Mouse (Mus musculus) spleen, adult 10 weeks (tissue): ENCODE results near the gene Grm4. TPM values are rescaled to one million over a fixed set of nuclear protein-coding genes. Genes with fewer than 3 reads are reported as not detected.

Experiments used
- polyA plus RNA-seq: library from polyadenylated mRNA; stranded (reverse); fragments of 350-450 nt; fragmentation: Illumina TruSeq; extraction: RNeasy Lipid Tissue Mini Kit (QIAGEN cat#74804); gene quantifications from one replicate; pipeline ENCODE4 v1.2.3, GENCODE M21; 2015; ENCODE audit warnings: low replicate concordance; ENCODE audit not compliant: insufficient read depth

The Grm4 gene
- not detected for polyA plus RNA-seq

GRCm38 (mm10) chr17:27521303-27521702 lies at the start of gene Grm4:
Grm4 (minus strand) TSS chr17:27521403.

DNA sequence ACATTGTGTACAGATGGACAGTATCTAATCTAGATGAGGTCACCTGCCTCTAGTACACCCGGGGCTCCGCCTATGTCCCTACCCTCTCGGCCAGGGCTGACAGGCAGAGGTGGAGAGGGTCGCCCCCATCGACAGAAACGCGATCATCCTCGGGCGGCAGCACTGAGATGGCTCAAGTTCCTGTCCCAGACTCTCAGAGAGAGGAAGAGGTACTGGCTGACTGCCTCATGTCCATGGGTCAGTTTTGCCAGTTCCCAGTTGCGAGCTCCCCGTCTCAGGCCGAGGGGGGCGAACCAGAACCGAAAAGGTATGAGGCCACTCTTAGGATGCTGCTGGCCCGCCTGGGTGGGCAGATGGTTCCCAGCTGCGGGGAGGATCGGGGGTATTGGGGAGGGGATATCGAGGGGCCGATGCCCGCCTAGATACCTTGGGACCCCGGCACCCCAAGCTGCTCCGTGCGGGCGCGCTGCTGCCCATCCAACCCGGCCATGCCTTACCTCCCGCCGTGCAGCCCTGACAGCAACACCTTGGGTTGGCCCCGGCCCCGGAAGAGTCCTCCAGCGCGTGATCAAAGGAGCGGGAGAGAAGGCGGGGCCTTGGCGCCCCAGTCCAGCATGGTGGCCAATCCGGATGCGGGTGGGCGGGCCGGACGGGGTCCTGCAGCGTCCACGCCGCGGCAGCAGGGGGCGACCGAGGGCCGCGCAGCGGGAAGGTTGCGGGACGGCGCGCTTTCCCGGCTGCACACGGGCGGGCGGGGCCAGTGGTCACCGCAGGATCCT lies 44.1 kb upstream of the Grm4 start, which contains the start of gene AI413582:
Gene AI413582 (minus strand): TSS at position 594 of the 779 bp plus-strand sequence.

GRCm38 (mm10) chr17:27556315-27557011 lies 35.3 kb upstream of the Grm4 start, which contains the start of gene Hmga1:
Hmga1 (plus strand) TSS chr17:27556497.

Other genes with a start within 250 kb of the Grm4 start
- gene Hmga1, start 35.1 kb upstream of the Grm4 start, polyA plus RNA-seq: 38.2 TPM
- 26.7 TPM for gene AI413582, start 44.4 kb upstream of the Grm4 start, polyA plus RNA-seq
- 60.1 TPM for gene Nudt3, start 102.1 kb upstream of the Grm4 start, polyA plus RNA-seq
- gene RPS10-NUDT3, start 113.8 kb upstream of the Grm4 start, polyA plus RNA-seq: not detected
- gene Rps10, start 115.3 kb upstream of the Grm4 start, polyA plus RNA-seq: 1,390 TPM
- gene Pacsin1, start 134.1 kb upstream of the Grm4 start, polyA plus RNA-seq: 11.6 TPM
- not detected for gene Spdef, start 207.6 kb upstream of the Grm4 start, polyA plus RNA-seq